Mouse (Mus musculus) gastrocnemius, postnatal 25 days (tissue): ENCODE measurements around the gene Cenpa. TPM values are rescaled to one million over a fixed set of nuclear protein-coding genes. Genes with fewer than 3 reads are reported as not detected.

ENCODE experiments used
- microRNA-seq, 2 experiments: library from miRNA; unstranded; fragments of <30 nt; microRNA quantifications; one replicate each; pipeline ENCODE4 v1.2.0; 2021; ENCODE audit warnings: borderline replicate concordance in 2 of 2
- total RNA-seq, 2 experiments: library from RNA; stranded (reverse); gene quantifications; 1 replicate in 1 of 2; 2 replicates in 1 of 2; pipeline ENCODE4 v1.2.3; 2021

Cenpa gene
- total RNA-seq, 2 experiments from 2014 or later: 3.2 to 6.5 TPM

Small RNA genes within 50 kb of the gene (microRNA-seq; reads per million reads assigned to microRNA genes)
- gene Mir5625: 0 reads per million in 2 experiments

Other genes with a start within 250 kb of the Cenpa start
- gene Otof, start 204.8 kb upstream of the Cenpa start, total RNA-seq: under 1 TPM; 0.08 to 0.18 TPM
- gene 1700001C02Rik, start 200.7 kb upstream of the Cenpa start, total RNA-seq: not detected
- gene Cib4, start 120.9 kb upstream of the Cenpa start, total RNA-seq: not detected
- 1 to 10 TPM in 1 of 2 experiments, under 1 TPM in 1; 0.20 to 1.4 TPM for gene Kcnk3, start 78.6 kb upstream of the Cenpa start, total RNA-seq
- 10 to 100 TPM in 1 of 2 experiments, 1 to 10 TPM in 1; 9.5 to 12.0 TPM for gene Slc35f6, start 18.8 kb upstream of the Cenpa start, total RNA-seq
- 1 to 10 TPM; 1.0 to 2.0 TPM for gene Dpysl5, start 44.8 kb downstream of the Cenpa start, total RNA-seq
- 10 to 100 TPM; 50.6 to 57.5 TPM for gene Mapre3, start 147.9 kb downstream of the Cenpa start, total RNA-seq
- gene Tmem214, start 201.2 kb downstream of the Cenpa start, total RNA-seq: 10 to 100 TPM; 25.2 to 35.0 TPM
- gene Agbl5, start 221.9 kb downstream of the Cenpa start, total RNA-seq: 1 to 10 TPM; 2.0 to 2.5 TPM
- gene Ost4, start 241.0 kb downstream of the Cenpa start, total RNA-seq: 100 to 1,000 TPM; 103 to 117 TPM
- 10 to 100 TPM in 1 of 2 experiments, 1 to 10 TPM in 1; 9.3 to 10.9 TPM for gene Emilin1, start 246.6 kb downstream of the Cenpa start, total RNA-seq